Mouse (Mus musculus) MEL (cell line): Measurements from ENCODE around the gene Cntnap2.
"Not testable (repeated sequence)": the region's sequence is repeated elsewhere in the genome, so short reads cannot be mapped to it uniquely, and the experiment has no call there.

Experiments
- CTCF ChIP-seq, 3 experiments: IDR thresholded peaks in 2 of 3; conservative IDR thresholded peaks in 1 of 3; 2 replicates each; pipeline ENCODE4 v1.5.1; 2011 to 2012; ENCODE audit warnings: low read length in 3 of 3, low read depth in 2 of 3, mild to moderate bottlenecking in 2 of 3, improper control_type of control experiment in 1 of 3, inconsistent platforms in 1 of 3, mixed read lengths in 1 of 3, moderate library complexity in 1 of 3; ENCODE audit not compliant: control insufficient read depth in 1 of 3, insufficient read depth in 1 of 3, poor library complexity in 1 of 3, severe bottlenecking in 1 of 3
- GATA1 ChIP-seq: IDR thresholded peaks from 2 replicates; pipeline ENCODE4 v1.6.1; 2011; ENCODE audit warnings: low read depth, low read length, improper control_type of control experiment
- MAX ChIP-seq: IDR thresholded peaks from 2 replicates; pipeline ENCODE4 v1.6.1; 2011; ENCODE audit warnings: low read length, improper control_type of control experiment
- POLR2A ChIP-seq, 2 experiments: IDR thresholded peaks; 2 replicates each; pipeline ENCODE4 v1.6.1; 2011 to 2012; ENCODE audit warnings: low read length in 2 of 2, mild to moderate bottlenecking in 2 of 2, control low read depth in 1 of 2, improper control_type of control experiment in 1 of 2, low read depth in 1 of 2, moderate library complexity in 1 of 2; ENCODE audit not compliant: control insufficient read depth in 1 of 2, insufficient read depth in 1 of 2, poor library complexity in 1 of 2
- SIN3A ChIP-seq: IDR thresholded peaks from 2 replicates; pipeline ENCODE4 v1.6.1; 2012; ENCODE audit warnings: low read length, improper control_type of control experiment, inconsistent platforms
- ZC3H11A ChIP-seq: IDR thresholded peaks from 2 replicates; pipeline ENCODE4 v1.6.1; 2012; ENCODE audit warnings: low read depth, mild to moderate bottlenecking, inconsistent platforms, low read length, improper control_type of control experiment

- TF ChIP-seq POLR2A (IDR thresholded peaks at IDR 0.05; ENCODE audit: control insufficient read depth in 1 of 2, insufficient read depth in 1 of 2, low read depth in 1 of 2, low read length in 2 of 2, poor library complexity in 1 of 2); MAX; SIN3A; GATA1; CTCF (IDR thresholded peaks at IDR 0.05 in 2 of 3, conservative IDR thresholded peaks at IDR 0.05 in 1 of 3; ENCODE audit: control insufficient read depth in 1 of 3, insufficient read depth in 1 of 3, low read depth in 2 of 3, low read length in 3 of 3, poor library complexity in 1 of 3, severe bottlenecking in 1 of 3); ZC3H11A: not testable (repeated sequence)
Observed at GRCm38 (mm10) chr6:47183850-47184249, 2124.7 kb downstream of the Cntnap2 start.
